Mouse (Mus musculus) effector memory CD4-positive, alpha-beta T cell, adult 5 months (primary cell): ENCODE results near the gene Sp3. TPM values are rescaled to one million over a fixed set of nuclear protein-coding genes. Genes with fewer than 3 reads are reported as not detected.

Experiments
- polyA plus RNA-seq: library from polyadenylated mRNA; unstranded; fragments of 100-300 nt; shearing (Covaris generic); gene quantifications from one replicate; pipeline ENCODE4 v1.2.1, GENCODE M21; 2017

Gene Sp3
- polyA plus RNA-seq = 147 TPM

GRCm38 (mm10) chr2:72980337-72981074 lies at the start of gene Sp3:
Gene Sp3 (minus strand): TSS chr2:72980446.

GRCm38 (mm10) chr2:72986616-72987015 lies 6.4 kb upstream of the Sp3 start, which contains the start of gene Gm11084:
Gene Gm11084 (minus strand): TSS chr2:72986716.

Other genes with a start within 250 kb of the Sp3 start
- not detected for gene Gm11084, start 6.3 kb upstream of the Sp3 start, polyA plus RNA-seq
- gene Ola1, start 238.5 kb upstream of the Sp3 start, polyA plus RNA-seq = 39.1 TPM